Mouse (Mus musculus) intestine, embryonic 14.5 days (tissue): ENCODE results near the gene Ing5. TPM values are rescaled to one million over a fixed set of nuclear protein-coding genes. Genes with fewer than 3 reads are reported as not detected.
"Not testable (repeated sequence)": the region's sequence is repeated elsewhere in the genome, so short reads cannot be mapped to it uniquely, and the experiment has no call there.

Experiments used
- ATAC-seq: fragments of 200-750 bp; cut with Nextera tagmentation; replicated peaks from 2 replicates; pipeline ENCODE4 v1.8.0; 2017; ENCODE audit warnings: low read depth, moderate number of reproducible peaks, moderate TSS enrichment, moderate library complexity; ENCODE audit not compliant: low FRiP score, low TSS enrichment
- DNase-seq: peaks from one replicate; pipeline ENCODE4 v3.0.0-alpha.2; 2018; ENCODE audit warnings: low spot score
- H3K27ac ChIP-seq: fragments of 300-500 bp; sonication (generic); 2 replicates; pipeline ENCODE4 v1.5.1; 2014; ENCODE audit warnings: low read depth, mild to moderate bottlenecking, control low read depth
- H3K27me3 ChIP-seq: fragments of 300-500 bp; sonication (generic); replicated peaks from 2 replicates; pipeline ENCODE4 v1.6.1; 2014; ENCODE audit warnings: low read length, control low read depth; ENCODE audit not compliant: control insufficient read depth, insufficient read depth
- H3K36me3 ChIP-seq: fragments of 300-500 bp; sonication (generic); 2 replicates; pipeline ENCODE4 v1.6.1; 2014; ENCODE audit warnings: low read length, control low read depth; ENCODE audit not compliant: control insufficient read depth, insufficient read depth
- H3K4me1 ChIP-seq: fragments of 300-500 bp; sonication (generic); replicated peaks from 2 replicates; pipeline ENCODE4 v1.6.1; 2014; ENCODE audit warnings: low read length, control low read depth, mixed read lengths; ENCODE audit not compliant: control insufficient read depth, insufficient read depth
- H3K4me2 ChIP-seq: fragments of 300-500 bp; sonication (generic); 2 replicates; pipeline ENCODE4 v1.6.1; 2014; ENCODE audit warnings: low read length
- H3K4me3 ChIP-seq: fragments of 300-500 bp; sonication (generic); 2 replicates; pipeline ENCODE4 v1.5.1; 2014; ENCODE audit warnings: low read depth, low read length, control low read depth, mixed read lengths
- H3K9ac ChIP-seq: fragments of 300-500 bp; sonication (generic); 2 replicates; pipeline ENCODE4 v1.6.1; 2014; ENCODE audit warnings: mild to moderate bottlenecking, low read length
- H3K9me3 ChIP-seq: fragments of 300-500 bp; sonication (generic); 2 replicates; pipeline ENCODE4 v1.6.1; 2016; ENCODE audit warnings: low read length, control low read depth; ENCODE audit not compliant: control insufficient read depth
- WGBS: fragments of 180-500 bp; shearing (Covaris S2); extraction: QIAGEN DNeasy Blood & Tissue Kit; methylation state at CpG from one replicate; pipeline ENCODE4 v1.1.7; 2014; 5-methylcytosine and 5-hydroxymethylcytosine counted together
- polyA plus RNA-seq: library from polyadenylated mRNA; unstranded; fragments of >200 nt; fragmentation: Nextera tagmentation; extraction: Ambion mirVana; gene quantifications from 2 replicates; pipeline ENCODE4 v1.2.1, GENCODE M21; 2014

The Ing5 gene
- polyA plus RNA-seq = 19.7 and 23.2 TPM in 2 replicates

DNA sequence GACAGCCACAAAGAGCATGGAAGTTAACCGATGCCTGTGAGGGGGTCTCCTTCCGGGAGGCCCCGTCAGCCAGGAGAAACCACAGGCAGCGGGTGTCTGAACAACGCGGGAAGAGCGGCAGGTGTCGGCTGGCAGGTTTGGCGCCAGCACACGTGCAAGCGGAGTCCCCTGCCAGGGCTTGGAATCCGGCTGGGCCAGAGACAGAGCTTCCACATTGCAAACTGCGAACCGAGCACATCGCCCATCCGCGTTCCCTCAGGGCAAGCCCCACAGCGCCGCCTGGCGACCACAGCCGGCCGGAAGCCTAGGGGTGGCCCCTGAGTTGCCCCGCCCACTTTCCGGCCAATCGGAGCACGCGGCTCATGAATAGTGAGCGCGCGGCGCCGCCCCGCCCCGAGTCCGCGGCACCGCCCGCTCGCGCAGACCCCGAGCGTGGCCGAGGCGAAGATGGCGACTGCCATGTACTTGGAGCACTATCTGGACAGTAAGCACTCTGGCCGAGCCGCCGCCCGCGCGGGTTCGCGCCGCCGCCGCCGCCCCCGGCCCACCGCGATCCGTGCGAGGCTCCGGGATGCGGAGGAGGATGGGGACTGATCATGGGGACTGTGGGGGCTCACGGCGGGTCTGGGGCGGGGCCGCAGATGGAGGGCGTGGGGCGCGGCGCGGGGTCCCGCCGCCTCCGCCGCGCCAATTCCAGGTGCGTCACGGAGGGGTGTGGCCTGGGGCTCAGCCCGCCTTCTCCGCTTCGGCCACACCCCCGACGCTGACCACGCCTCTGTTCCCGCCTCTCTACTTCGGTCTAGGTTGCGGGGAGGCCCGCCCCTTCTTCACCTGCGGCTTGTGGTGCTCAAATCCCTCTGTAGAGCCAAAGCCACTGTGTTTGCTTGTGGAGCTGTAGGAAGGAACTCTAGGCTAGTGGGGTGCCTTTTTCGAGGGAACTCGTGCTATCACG lies at the start of gene Ing5:
Gene Ing5, plus strand, starts transcription at position 410 of the 952 bp plus-strand sequence.
- peak within 1 kb of the TSS; percentile 89 for H3K9ac ChIP-seq
- peak; percentile 100 for DNase-seq
- peak; percentile 93 for ATAC-seq
- H3K27ac ChIP-seq = peak within 1 kb of the TSS; percentile 96
- peak within 1 kb of the TSS; percentile 94 for H3K4me2 ChIP-seq
- peaks cover 48% of the 10 kb centered on the region for H3K36me3 ChIP-seq
- no peaks in the 10 kb centered on the region for H3K27me3 ChIP-seq
- peak within 1 kb of the TSS; percentile 76 for H3K4me3 ChIP-seq
- no peaks in the 10 kb centered on the region for H3K9me3 ChIP-seq
- peaks cover 18% of the 10 kb centered on the region for H3K4me1 ChIP-seq
- WGBS = under 1% methylated on average over 86 of the region's 94 CpGs

DNA sequence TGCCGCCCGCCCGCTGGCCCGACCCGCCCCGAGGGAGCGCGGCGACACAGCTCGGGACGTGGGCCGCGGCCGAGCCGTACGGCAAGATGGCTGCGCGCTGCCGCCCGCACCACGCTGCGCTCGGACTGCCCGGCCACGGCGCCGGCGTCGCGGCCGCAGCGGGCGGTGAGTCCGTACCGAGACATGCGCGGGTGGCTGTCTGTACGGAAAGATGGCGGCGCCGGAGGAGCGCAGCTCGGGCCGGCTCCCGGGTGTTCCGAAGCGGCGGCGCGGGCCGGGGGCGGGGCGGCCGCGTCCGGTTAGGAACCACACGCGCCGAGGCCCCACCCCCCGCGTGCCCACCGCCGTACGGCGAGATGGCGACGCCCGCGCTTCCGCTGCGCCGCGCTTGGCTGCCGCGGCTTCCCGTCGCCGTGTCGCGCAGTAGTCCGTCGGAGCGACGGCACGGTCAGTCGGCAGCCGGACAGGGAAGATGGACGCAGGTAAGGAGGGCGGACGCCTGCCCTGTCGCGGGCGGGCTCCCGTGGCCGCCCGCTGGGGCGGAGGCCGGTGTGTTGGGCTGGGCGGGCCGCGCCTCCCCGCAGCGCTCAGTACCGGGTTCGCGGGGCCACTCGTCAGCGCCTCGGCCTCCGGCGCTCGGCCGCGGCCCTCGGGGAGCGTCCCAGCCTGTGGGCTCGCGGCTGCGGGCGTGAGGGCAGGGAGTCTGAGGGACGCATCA lies 49.0 kb upstream of the Ing5 start, which contains the start of gene Thap4:
Gene Thap4, minus strand, starts transcription at position 292 of the 718 bp plus-strand sequence.
- peak within 1 kb of the TSS; percentile 69 for H3K27ac ChIP-seq
- under 1% methylated on average over 114 of the region's 121 CpGs for WGBS
- peaks cover 8% of the 10 kb centered on the region for H3K36me3 ChIP-seq
- no peaks in the 10 kb centered on the region for H3K27me3 ChIP-seq
- peak within 1 kb of the TSS; percentile 70 for H3K4me2 ChIP-seq
- H3K9ac ChIP-seq = peak within 1 kb of the TSS; percentile 76
- no peaks in the 10 kb centered on the region for H3K9me3 ChIP-seq
- H3K4me1 ChIP-seq = peaks cover 10% of the 10 kb centered on the region
- ATAC-seq (peak; percentile 92), DNase-seq (peak; percentile 91)
- peak within 1 kb of the TSS; percentile 92 for H3K4me3 ChIP-seq

DNA sequence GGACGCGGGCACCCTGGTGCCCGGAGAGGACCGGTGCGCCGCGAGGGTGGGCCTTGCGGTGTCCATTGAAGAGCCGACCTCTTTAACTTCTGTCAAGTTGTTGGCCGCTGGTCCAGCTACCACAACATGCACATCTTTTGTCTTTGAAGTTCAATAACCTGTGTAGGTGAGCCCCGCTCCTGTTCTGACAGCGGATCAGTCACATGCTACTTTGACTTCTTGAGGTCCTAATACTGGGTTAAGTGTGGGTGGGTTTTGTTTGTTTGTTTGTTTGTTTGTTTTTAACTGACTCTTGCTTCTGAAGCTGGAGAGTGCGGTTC lies 48.5 kb upstream of the Ing5 start:
- H3K4me3 ChIP-seq = peak overlapping the region; percentile 92
- peaks cover 10% of the 10 kb centered on the region for H3K4me1 ChIP-seq
- peak overlapping the region; percentile 76 for H3K9ac ChIP-seq
- DNase-seq (no peak), ATAC-seq (no peak)
- peak overlapping the region; percentile 69 for H3K27ac ChIP-seq
- no peaks in the 10 kb centered on the region for H3K27me3 ChIP-seq
- under 1% methylated on average over 13 of the region's 13 CpGs for WGBS
- no peaks in the 10 kb centered on the region for H3K9me3 ChIP-seq
- peaks cover 3% of the 10 kb centered on the region for H3K36me3 ChIP-seq
- H3K4me2 ChIP-seq = peak overlapping the region; percentile 60

DNA sequence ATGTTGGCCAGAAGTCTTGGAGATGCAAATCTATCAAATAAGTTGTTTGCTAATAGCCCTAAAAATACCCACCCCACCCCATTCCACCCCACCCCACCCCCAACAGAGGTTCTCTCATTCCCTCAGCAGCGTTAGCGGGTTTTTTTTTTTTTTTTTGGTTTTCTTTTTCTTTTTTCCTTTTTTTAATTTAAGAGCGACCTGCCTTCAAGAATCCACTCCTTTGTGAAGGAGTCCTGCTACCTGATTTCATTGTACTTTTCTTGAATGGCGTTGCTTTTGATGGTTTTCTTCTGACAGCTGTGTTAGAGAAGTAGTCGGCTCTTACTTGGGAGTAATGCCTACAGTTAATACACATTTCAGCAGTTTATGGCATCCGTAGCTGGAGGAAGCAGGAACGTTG lies 48.1 kb upstream of the Ing5 start:
- Histone ChIP-seq H3K27me3 (no peaks in the 10 kb centered on the region), H3K27ac (no peak overlapping the region), H3K4me2 (peak overlapping the region; percentile 60), H3K36me3 (no peaks in the 10 kb centered on the region), H3K9me3 (no peaks in the 10 kb centered on the region), H3K9ac (peak overlapping the region; percentile 76), H3K4me3 (peak overlapping the region; percentile 92), H3K4me1 (peaks cover 10% of the 10 kb centered on the region)
- ATAC-seq = no peak
- WGBS = 29% methylated on average over 7 of the region's 7 CpGs
- DNase-seq = no peak

DNA sequence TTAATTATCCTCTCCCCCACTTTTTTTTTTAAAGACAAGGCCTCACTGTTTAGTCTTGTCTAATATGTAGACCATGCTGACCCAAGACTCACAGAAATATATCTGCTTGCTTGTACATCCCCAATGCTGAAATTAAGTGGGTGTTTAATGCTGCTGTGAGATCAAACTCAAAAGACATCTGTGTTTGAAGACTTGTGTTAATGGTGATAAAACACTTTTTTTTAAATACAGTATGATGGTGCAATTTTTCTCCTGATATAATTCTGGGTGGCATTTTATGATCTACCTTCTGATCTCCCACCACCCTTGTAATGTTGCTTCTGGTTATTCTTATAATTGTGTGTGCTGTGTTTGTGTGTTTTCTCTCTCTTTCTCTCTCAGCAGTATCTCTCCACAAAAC lies 47.6 kb upstream of the Ing5 start:
- Histone ChIP-seq H3K27ac (no peak overlapping the region), H3K4me2 (peak overlapping the region; percentile 60; the same call in 1 of the 2 replicates), H3K9me3 (no peaks in the 10 kb centered on the region), H3K27me3 (no peaks in the 10 kb centered on the region), H3K9ac (no peak overlapping the region), H3K4me1 (peaks cover 10% of the 10 kb centered on the region), H3K4me3 (no peak overlapping the region), H3K36me3 (no peaks in the 10 kb centered on the region)
- no peak for DNase-seq
- ATAC-seq = no peak

DNA sequence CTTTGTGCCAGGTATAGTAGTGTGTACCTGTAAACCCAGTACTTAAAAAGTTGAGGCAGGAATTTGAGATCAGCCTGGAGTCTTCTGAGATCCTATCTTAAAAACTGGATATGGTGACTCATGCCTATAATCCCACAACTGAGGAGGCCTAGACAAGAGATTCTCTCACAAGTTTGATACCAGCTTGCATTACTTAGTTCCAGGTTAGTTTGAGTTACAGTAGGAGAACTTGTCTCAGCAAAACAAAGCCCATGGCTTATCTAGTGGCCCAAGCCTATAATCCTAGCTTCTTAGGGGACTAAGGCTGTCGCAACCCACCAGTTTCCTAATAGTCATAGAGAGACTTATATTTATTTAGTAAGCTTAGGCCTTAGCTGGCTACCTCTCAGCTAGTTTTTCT lies 43.7 kb upstream of the Ing5 start:
- 90% methylated on average over 1 of the region's 1 CpGs for WGBS
- ATAC-seq (no peak), DNase-seq (no peak)
- no peak overlapping the region for H3K27ac ChIP-seq
- H3K9ac ChIP-seq = no peak overlapping the region
- H3K4me2 ChIP-seq = no peak overlapping the region
- H3K27me3 ChIP-seq = no peaks in the 10 kb centered on the region
- no peaks in the 10 kb centered on the region for H3K9me3 ChIP-seq
- H3K36me3 ChIP-seq = no peaks in the 10 kb centered on the region
- H3K4me1 ChIP-seq = peaks cover 4% of the 10 kb centered on the region
- no peak overlapping the region for H3K4me3 ChIP-seq

DNA sequence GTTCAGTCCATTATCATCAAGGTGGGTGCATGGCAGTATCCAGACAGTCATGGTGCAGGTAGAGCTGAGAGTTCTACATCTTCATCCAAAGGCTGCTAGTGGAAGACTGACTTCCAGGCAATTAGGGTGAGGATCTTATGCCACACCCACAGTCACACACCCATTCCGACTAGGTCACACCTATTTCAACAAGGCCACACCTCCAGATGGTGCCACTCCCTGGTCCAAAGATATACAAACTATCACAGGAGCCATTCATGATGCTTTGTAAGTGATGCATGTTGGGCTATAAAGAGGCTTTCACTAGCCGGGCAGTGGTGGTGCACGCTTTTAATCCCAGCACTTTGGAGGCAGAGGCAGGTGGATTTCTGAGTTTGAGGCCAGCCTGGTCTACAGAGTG lies 40.2 kb upstream of the Ing5 start:
- H3K36me3 ChIP-seq, H3K9ac ChIP-seq, H3K4me2 ChIP-seq, DNase-seq, H3K27ac ChIP-seq, H3K4me3 ChIP-seq, ATAC-seq, H3K27me3 ChIP-seq, H3K9me3 ChIP-seq, H3K4me1 ChIP-seq: not testable (repeated sequence)
- WGBS = 85% methylated on average over 3 of the region's 3 CpGs

DNA sequence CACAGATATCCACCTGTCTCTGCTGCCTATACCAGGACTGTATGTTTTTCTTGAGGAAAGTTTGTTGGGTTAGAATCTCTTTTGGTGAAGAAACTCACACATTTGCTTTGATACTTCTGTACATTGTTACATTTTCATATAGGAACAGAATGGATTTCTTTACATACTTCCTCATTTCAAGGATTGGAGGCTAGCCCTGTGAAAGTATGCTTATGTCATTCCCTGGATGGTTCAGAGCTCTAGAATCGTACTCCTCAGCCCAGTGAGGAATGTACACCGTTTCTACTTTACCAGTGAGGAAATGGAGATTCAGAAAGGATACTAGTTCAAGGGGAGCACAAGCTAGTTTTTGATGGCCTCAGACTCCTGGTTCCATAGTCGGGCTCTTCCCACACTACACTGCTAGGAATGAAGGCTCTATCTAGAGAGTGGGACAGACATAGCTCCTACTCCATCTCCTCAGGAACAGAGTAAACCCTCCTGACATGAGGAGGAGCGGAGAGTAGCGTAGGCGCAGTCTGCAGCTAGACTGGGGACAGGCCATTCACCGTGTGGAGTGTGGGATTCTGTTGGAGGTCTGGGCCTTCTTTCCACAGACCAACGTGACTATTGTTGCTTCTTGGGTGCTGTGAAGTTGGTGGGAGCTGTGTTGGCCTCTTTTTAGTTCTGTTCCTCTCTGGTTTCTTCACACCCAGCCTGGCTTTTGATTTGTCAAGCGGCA lies 38.7 kb upstream of the Ing5 start:
- ATAC-seq = no peak
- H3K4me3 ChIP-seq = no peak overlapping the region
- 93% methylated on average over 9 of the region's 9 CpGs for WGBS
- H3K9ac ChIP-seq = no peak overlapping the region
- H3K4me2 ChIP-seq = no peak overlapping the region
- no peaks in the 10 kb centered on the region for H3K9me3 ChIP-seq
- H3K27ac ChIP-seq = no peak overlapping the region
- no peak for DNase-seq
- no peaks in the 10 kb centered on the region for H3K4me1 ChIP-seq
- H3K27me3 ChIP-seq = no peaks in the 10 kb centered on the region
- peaks cover 9% of the 10 kb centered on the region for H3K36me3 ChIP-seq
